Mouse (Mus musculus): ENCODE measurements around the gene Knl1.

DNA sequence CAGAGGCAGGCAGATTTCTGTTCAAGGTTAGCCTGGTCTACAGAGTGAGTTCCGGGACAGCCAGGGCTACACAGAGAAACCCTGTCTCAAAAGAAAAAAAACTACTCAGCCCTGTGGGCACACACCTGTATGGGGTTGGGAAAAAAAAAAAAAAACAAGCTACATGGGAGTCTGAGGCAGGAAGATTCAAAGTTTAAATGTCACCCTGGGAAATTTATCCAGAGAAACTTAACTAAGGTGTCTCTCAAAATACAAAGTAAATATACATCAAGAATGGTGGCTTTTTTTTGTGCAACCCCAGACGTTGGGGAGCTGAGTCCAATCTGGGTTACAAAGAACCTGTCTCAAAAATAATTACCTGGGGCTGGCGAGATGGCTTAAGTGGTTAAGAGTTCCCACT lies 64.1 kb downstream of the Knl1 start:
- TF ChIP-seq CTCF (IDR thresholded peaks at IDR 0.05; ENCODE audit: low read depth, low read length) (no peak), GATA1 (IDR thresholded peaks at IDR 0.05; ENCODE audit: borderline replicate concordance, low read length) (no peak), TAL1 (conservative IDR thresholded peaks at IDR 0.05; ENCODE audit: low read depth, low read length) (no peak), POLR2AphosphoS5 (IDR thresholded peaks at IDR 0.05; ENCODE audit: insufficient replicate concordance, low read depth, low read length) (no peak)

All from G1E (cell line).